Mouse (Mus musculus): ENCODE data around the gene Myo18b. TPM values are rescaled to one million over a fixed set of nuclear protein-coding genes. Genes with fewer than 3 reads are reported as not detected.

Myo18b gene
- total RNA-seq, 1 experiment, result 2.3 TPM

GRCm38 (mm10) chr5:112876846-112877390 is 19.2 kb downstream of the Myo18b start:
- Histone ChIP-seq H3K36me3 (ENCODE audit: control insufficient read depth, insufficient read depth, low read length, poor library complexity, severe bottlenecking) (no peaks in the 10 kb centered on the region), H3K9me3 (ENCODE audit: control insufficient read depth, insufficient read depth, low read depth, low read length) (no peaks in the 10 kb centered on the region), H3K27ac (ENCODE audit: insufficient read depth, low read depth, low read length, poor library complexity, severe bottlenecking) (no peak overlapping the region), H3K4me1 (ENCODE audit: control insufficient read depth in 2 of 2, insufficient read depth in 2 of 2, low read length in 2 of 2, poor library complexity in 1 of 2) (no peaks in the 10 kb centered on the region), H3K9ac (ENCODE audit: insufficient read depth, low read depth, low read length, poor library complexity, severe bottlenecking) (no peak overlapping the region), H3K4me3 (ENCODE audit: insufficient read depth in 1 of 2, low read depth in 1 of 2, low read length in 2 of 2, poor library complexity in 1 of 2, severe bottlenecking in 1 of 2) (no peak overlapping the region)
- TF ChIP-seq ZNF384 (IDR thresholded peaks at IDR 0.05; ENCODE audit: low read depth, low read length), result no peak
- in situ Hi-C loops (cut with MboI; ENCODE audit: low sequenced_read_pairs in 2 of 2, unreplicated experiment in 2 of 2), result no loop called here
- DNase-seq (ENCODE audit: low read depth, low spot score), result peak; percentile 25

GRCm38 (mm10) chr5:112872999-112873398 is 23.2 kb downstream of the Myo18b start:
- Histone ChIP-seq H3K36me3 (ENCODE audit: control insufficient read depth, insufficient read depth, low read length, poor library complexity, severe bottlenecking) (no peaks in the 10 kb centered on the region), H3K27ac (ENCODE audit: insufficient read depth, low read depth, low read length, poor library complexity, severe bottlenecking) (no peak overlapping the region), H3K9me3 (ENCODE audit: control insufficient read depth, insufficient read depth, low read depth, low read length) (no peaks in the 10 kb centered on the region), H3K4me3 (ENCODE audit: insufficient read depth in 1 of 2, low read depth in 1 of 2, low read length in 2 of 2, poor library complexity in 1 of 2, severe bottlenecking in 1 of 2) (no peak overlapping the region), H3K9ac (ENCODE audit: insufficient read depth, low read depth, low read length, poor library complexity, severe bottlenecking) (no peak overlapping the region), H3K4me1 (ENCODE audit: control insufficient read depth in 2 of 2, insufficient read depth in 2 of 2, low read length in 2 of 2, poor library complexity in 1 of 2) (no peaks in the 10 kb centered on the region)
- in situ Hi-C loops (cut with MboI; ENCODE audit: low sequenced_read_pairs in 2 of 2, unreplicated experiment in 2 of 2), result loop anchor here in 1 of 2 experiments (5.0 kb wide), 1 partner anchor 179 kb away; no protein-coding TSS in a partner anchor
- no peak for TF ChIP-seq MAFK (IDR thresholded peaks at IDR 0.05; ENCODE audit: insufficient read depth, low read depth, low read length)
- TF ChIP-seq CHD2 (IDR thresholded peaks at IDR 0.05; ENCODE audit: low read depth, low read length), result no peak
- DNase-seq (ENCODE audit: low read depth, low spot score), result no peak

- Histone ChIP-seq H3K4me3 (ENCODE audit: insufficient read depth in 1 of 2, low read depth in 1 of 2, low read length in 2 of 2, poor library complexity in 1 of 2, severe bottlenecking in 1 of 2) (no peak overlapping the region), H3K4me1 (ENCODE audit: control insufficient read depth in 2 of 2, insufficient read depth in 2 of 2, low read length in 2 of 2, poor library complexity in 1 of 2) (no peaks in the 10 kb centered on the region), H3K9ac (ENCODE audit: insufficient read depth, low read depth, low read length, poor library complexity, severe bottlenecking) (no peak overlapping the region), H3K36me3 (ENCODE audit: control insufficient read depth, insufficient read depth, low read length, poor library complexity, severe bottlenecking) (no peaks in the 10 kb centered on the region), H3K27ac (ENCODE audit: insufficient read depth, low read depth, low read length, poor library complexity, severe bottlenecking) (no peak overlapping the region), H3K9me3 (ENCODE audit: control insufficient read depth, insufficient read depth, low read depth, low read length) (no peaks in the 10 kb centered on the region)
- in situ Hi-C loops (cut with MboI; ENCODE audit: low sequenced_read_pairs in 2 of 2, unreplicated experiment in 2 of 2), result loop anchor here in 1 of 2 experiments (5.0 kb wide), 1 partner anchor 182 kb away; no protein-coding TSS in a partner anchor
- TF ChIP-seq MAFK (IDR thresholded peaks at IDR 0.05; ENCODE audit: insufficient read depth, low read depth, low read length) (no peak), ZNF384 (IDR thresholded peaks at IDR 0.05; ENCODE audit: low read depth, low read length) (no peak), CHD2 (IDR thresholded peaks at IDR 0.05; ENCODE audit: low read depth, low read length) (no peak), ZC3H11A (IDR thresholded peaks at IDR 0.05; ENCODE audit: borderline replicate concordance, low read depth, low read length) (peak; percentile 88)
- DNase-seq (ENCODE audit: low read depth, low spot score), result peak; percentile 28
These were observed 25.4 kb downstream of the Myo18b start for GRCm38 (mm10) chr5:112870729-112871128.

GRCm38 (mm10) chr5:112868620-112869019 is 27.5 kb downstream of the Myo18b start:
- H3K27ac ChIP-seq (ENCODE audit: insufficient read depth, low read depth, low read length, poor library complexity, severe bottlenecking), result no peak overlapping the region
- no peak for DNase-seq (ENCODE audit: low read depth, low spot score)
- no peak for TF ChIP-seq CHD2 (IDR thresholded peaks at IDR 0.05; ENCODE audit: low read depth, low read length)
- no peak for TF ChIP-seq MAFK (IDR thresholded peaks at IDR 0.05; ENCODE audit: insufficient read depth, low read depth, low read length)
- no peak for TF ChIP-seq HCFC1 (IDR thresholded peaks at IDR 0.05; ENCODE audit: borderline replicate concordance, insufficient read depth, low read length)
- TF ChIP-seq ZC3H11A (IDR thresholded peaks at IDR 0.05; ENCODE audit: borderline replicate concordance, low read depth, low read length), result no peak
- TF ChIP-seq ZNF384 (IDR thresholded peaks at IDR 0.05; ENCODE audit: low read depth, low read length), result no peak
- in situ Hi-C loops (cut with MboI; ENCODE audit: low sequenced_read_pairs in 2 of 2, unreplicated experiment in 2 of 2), result no loop called here
- no peak overlapping the region for H3K4me3 ChIP-seq (ENCODE audit: insufficient read depth in 1 of 2, low read depth in 1 of 2, low read length in 2 of 2, poor library complexity in 1 of 2, severe bottlenecking in 1 of 2)
- H3K9ac ChIP-seq (ENCODE audit: insufficient read depth, low read depth, low read length, poor library complexity, severe bottlenecking), result no peak overlapping the region
- no peaks in the 10 kb centered on the region for H3K9me3 ChIP-seq (ENCODE audit: control insufficient read depth, insufficient read depth, low read depth, low read length)
- no peaks in the 10 kb centered on the region for H3K36me3 ChIP-seq (ENCODE audit: control insufficient read depth, insufficient read depth, low read length, poor library complexity, severe bottlenecking)
- no peaks in the 10 kb centered on the region for H3K4me1 ChIP-seq (ENCODE audit: control insufficient read depth in 2 of 2, insufficient read depth in 2 of 2, low read length in 2 of 2, poor library complexity in 1 of 2)

- Histone ChIP-seq H3K9ac (ENCODE audit: insufficient read depth, low read depth, low read length, poor library complexity, severe bottlenecking) (no peak overlapping the region), H3K4me3 (ENCODE audit: insufficient read depth in 1 of 2, low read depth in 1 of 2, low read length in 2 of 2, poor library complexity in 1 of 2, severe bottlenecking in 1 of 2) (no peak overlapping the region), H3K4me1 (ENCODE audit: control insufficient read depth in 2 of 2, insufficient read depth in 2 of 2, low read length in 2 of 2, poor library complexity in 1 of 2) (no peaks in the 10 kb centered on the region), H3K27ac (ENCODE audit: insufficient read depth, low read depth, low read length, poor library complexity, severe bottlenecking) (no peak overlapping the region), H3K9me3 (ENCODE audit: control insufficient read depth, insufficient read depth, low read depth, low read length) (no peaks in the 10 kb centered on the region), H3K36me3 (ENCODE audit: control insufficient read depth, insufficient read depth, low read length, poor library complexity, severe bottlenecking) (no peaks in the 10 kb centered on the region)
- in situ Hi-C loops (cut with MboI; ENCODE audit: low sequenced_read_pairs in 2 of 2, unreplicated experiment in 2 of 2), result no loop called here
- no peak for DNase-seq (ENCODE audit: low read depth, low spot score)
- TF ChIP-seq ZNF384 (IDR thresholded peaks at IDR 0.05; ENCODE audit: low read depth, low read length), result no peak
- no peak for TF ChIP-seq ZC3H11A (IDR thresholded peaks at IDR 0.05; ENCODE audit: borderline replicate concordance, low read depth, low read length)
- TF ChIP-seq MAFK (IDR thresholded peaks at IDR 0.05; ENCODE audit: insufficient read depth, low read depth, low read length), result no peak
- no peak for TF ChIP-seq HCFC1 (IDR thresholded peaks at IDR 0.05; ENCODE audit: borderline replicate concordance, insufficient read depth, low read length)
- no peak for TF ChIP-seq CHD2 (IDR thresholded peaks at IDR 0.05; ENCODE audit: low read depth, low read length)
These were observed 31.3 kb downstream of the Myo18b start for GRCm38 (mm10) chr5:112864719-112865367.

All from ES-E14 (cell line).